Mouse (Mus musculus): ENCODE measurements around the gene Lrrc63. TPM values are rescaled to one million over a fixed set of nuclear protein-coding genes. Genes with fewer than 3 reads are reported as not detected.
"Not testable (repeated sequence)": the region's sequence is repeated elsewhere in the genome, so short reads cannot be mapped to it uniquely, and the experiment has no call there.

Gene Lrrc63
- total and polyA plus RNA-seq, 2 experiments from 2014 or later, result 0.09 TPM; not detected in 1

DNA sequence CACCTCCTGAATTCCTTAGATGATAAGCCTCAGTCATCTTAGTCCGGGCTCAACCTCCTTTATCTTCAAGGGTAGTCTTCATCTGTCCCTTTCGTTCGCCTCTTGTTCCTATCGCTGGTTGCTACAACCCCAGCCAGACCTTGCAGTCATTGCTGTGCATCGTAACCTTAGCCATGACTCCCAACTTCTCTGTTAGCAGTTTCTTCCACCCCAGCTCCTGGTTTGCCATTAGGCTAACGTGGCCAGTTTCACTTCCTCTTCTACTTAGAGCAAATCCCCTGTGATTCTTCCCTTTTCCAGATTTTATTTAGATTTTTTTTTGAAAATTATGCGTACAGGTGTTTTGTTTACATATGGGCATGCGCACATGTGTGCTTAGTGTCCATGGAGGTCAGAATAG, 33.2 kb upstream of the Lrrc63 start:
- Histone ChIP-seq H3K27ac (no peak overlapping the region), H3K4me2 (ENCODE audit: low read depth, low read length) (no peak overlapping the region), H3K9me3 (ENCODE audit: low read length) (no peaks in the 10 kb centered on the region), H3K4me1 (ENCODE audit: insufficient read depth, low read length) (no peaks in the 10 kb centered on the region), H3K27me3 (ENCODE audit: insufficient read depth, low read length) (no peaks in the 10 kb centered on the region), H3K9ac (replicated peaks; ENCODE audit: low read length) (no peak overlapping the region), H3K36me3 (ENCODE audit: insufficient read depth, low read length) (no peaks in the 10 kb centered on the region), H3K4me3 (ENCODE audit: low read length) (no peak overlapping the region)
- DNase-seq (ENCODE audit: low spot score) (no peak), ATAC-seq (no peak)
- WGBS, result 90% methylated on average over 8 of the region's 8 CpGs
- no peak for TF ChIP-seq CTCF (IDR thresholded peaks at IDR 0.05; ENCODE audit: low read depth)

GRCm38 (mm10) chr14:75159375-75159774, 28.7 kb upstream of the Lrrc63 start:
- no peak overlapping the region for H3K9ac ChIP-seq (replicated peaks; ENCODE audit: low read length)
- no peak for ATAC-seq
- no peak overlapping the region for H3K4me2 ChIP-seq (ENCODE audit: low read depth, low read length)
- no peak overlapping the region for H3K4me3 ChIP-seq (ENCODE audit: low read length)
- no peak overlapping the region for H3K27ac ChIP-seq
- no peaks in the 10 kb centered on the region for H3K4me1 ChIP-seq (ENCODE audit: insufficient read depth, low read length)
- H3K27me3 ChIP-seq (ENCODE audit: insufficient read depth, low read length), result no peaks in the 10 kb centered on the region
- 90% methylated on average over 2 of the region's 2 CpGs for WGBS
- H3K9me3 ChIP-seq (ENCODE audit: low read length), result no peaks in the 10 kb centered on the region
- no peak for DNase-seq (ENCODE audit: low spot score)
- no peaks in the 10 kb centered on the region for H3K36me3 ChIP-seq (ENCODE audit: insufficient read depth, low read length)
- TF ChIP-seq CTCF (IDR thresholded peaks at IDR 0.05; ENCODE audit: low read depth), result no peak

DNA sequence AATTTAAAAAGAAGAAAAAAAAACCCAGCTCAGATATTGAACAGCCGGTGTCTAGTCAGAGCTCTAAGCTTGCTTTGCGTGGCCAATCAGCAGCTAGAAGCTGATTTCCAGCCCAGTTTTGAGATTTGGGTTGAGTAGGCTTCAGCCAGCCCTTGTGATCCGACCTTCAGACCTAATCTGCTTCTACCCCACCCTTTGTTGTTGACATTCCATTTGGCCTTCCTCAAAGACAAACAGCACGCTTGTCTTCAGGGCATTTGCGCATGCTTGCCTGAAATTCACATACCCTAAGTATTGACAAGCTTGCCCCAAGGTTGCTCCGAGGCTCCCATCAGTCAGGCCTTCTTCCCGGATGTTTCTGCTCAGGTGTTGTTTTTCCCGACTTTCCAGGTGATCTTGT, 23.8 kb upstream of the Lrrc63 start:
- Histone ChIP-seq H3K9me3 (ENCODE audit: low read length) (no peaks in the 10 kb centered on the region), H3K36me3 (ENCODE audit: insufficient read depth, low read length) (no peaks in the 10 kb centered on the region), H3K27ac (no peak overlapping the region), H3K4me2 (ENCODE audit: low read depth, low read length) (no peak overlapping the region), H3K4me1 (ENCODE audit: insufficient read depth, low read length) (no peaks in the 10 kb centered on the region), H3K9ac (replicated peaks; ENCODE audit: low read length) (no peak overlapping the region), H3K27me3 (ENCODE audit: insufficient read depth, low read length) (no peaks in the 10 kb centered on the region), H3K4me3 (ENCODE audit: low read length) (no peak overlapping the region)
- ATAC-seq (no peak), DNase-seq (ENCODE audit: low spot score) (no peak)
- WGBS, result 87% methylated on average over 8 of the region's 8 CpGs
- no peak for TF ChIP-seq CTCF (IDR thresholded peaks at IDR 0.05; ENCODE audit: low read depth)

DNA sequence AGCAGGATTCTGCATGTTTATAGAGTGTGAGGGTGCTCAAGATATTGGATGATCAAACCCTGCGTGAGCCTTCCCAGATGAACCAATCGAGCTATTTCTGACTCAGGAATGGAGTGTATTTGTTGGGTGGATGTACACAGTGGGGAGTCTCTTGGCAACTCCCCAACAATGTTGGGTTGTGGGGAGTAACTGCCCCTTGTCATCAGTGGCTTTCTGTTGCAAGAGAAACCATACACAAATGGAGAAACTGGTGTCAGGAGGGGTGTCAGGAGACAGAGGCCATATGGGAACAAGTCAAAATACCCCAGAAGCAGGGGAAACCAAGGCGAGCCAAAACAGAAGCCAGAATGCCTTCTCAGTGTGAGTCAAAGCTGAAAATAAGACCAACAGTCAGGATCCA, 20.5 kb upstream of the Lrrc63 start:
- H3K27me3 ChIP-seq (ENCODE audit: insufficient read depth, low read length), result no peaks in the 10 kb centered on the region
- H3K9me3 ChIP-seq (ENCODE audit: low read length), result no peaks in the 10 kb centered on the region
- no peak for ATAC-seq
- no peak for DNase-seq (ENCODE audit: low spot score)
- 81% methylated on average over 3 of the region's 3 CpGs for WGBS
- TF ChIP-seq CTCF (IDR thresholded peaks at IDR 0.05; ENCODE audit: low read depth), result no peak
- no peak overlapping the region for H3K27ac ChIP-seq
- no peak overlapping the region for H3K4me3 ChIP-seq (ENCODE audit: low read length)
- no peak overlapping the region for H3K4me2 ChIP-seq (ENCODE audit: low read depth, low read length)
- H3K9ac ChIP-seq (replicated peaks; ENCODE audit: low read length), result no peak overlapping the region
- H3K4me1 ChIP-seq (ENCODE audit: insufficient read depth, low read length), result no peaks in the 10 kb centered on the region
- H3K36me3 ChIP-seq (ENCODE audit: insufficient read depth, low read length), result no peaks in the 10 kb centered on the region

- TF ChIP-seq CTCF (IDR thresholded peaks at IDR 0.05; ENCODE audit: low read depth), result no peak
- Histone ChIP-seq H3K9ac (replicated peaks; ENCODE audit: low read length) (no peak overlapping the region), H3K9me3 (ENCODE audit: low read length) (no peaks in the 10 kb centered on the region), H3K27ac (no peak overlapping the region), H3K27me3 (ENCODE audit: insufficient read depth, low read length) (no peaks in the 10 kb centered on the region), H3K36me3 (ENCODE audit: insufficient read depth, low read length) (no peaks in the 10 kb centered on the region), H3K4me3 (ENCODE audit: low read length) (no peak overlapping the region), H3K4me1 (ENCODE audit: insufficient read depth, low read length) (no peaks in the 10 kb centered on the region), H3K4me2 (ENCODE audit: low read depth, low read length) (no peak overlapping the region)
- ATAC-seq (no peak), DNase-seq (ENCODE audit: low spot score) (no peak)
- 77% methylated on average over 2 of the region's 2 CpGs for WGBS
Measured at GRCm38 (mm10) chr14:75150653-75151052, 20.0 kb upstream of the Lrrc63 start.

- H3K36me3 ChIP-seq (ENCODE audit: insufficient read depth, low read length), result no peaks in the 10 kb centered on the region
- H3K9me3 ChIP-seq (ENCODE audit: low read length), result no peaks in the 10 kb centered on the region
- no peak for DNase-seq (ENCODE audit: low spot score)
- H3K4me1 ChIP-seq (ENCODE audit: insufficient read depth, low read length), result no peaks in the 10 kb centered on the region
- ATAC-seq, result no peak
- TF ChIP-seq CTCF (IDR thresholded peaks at IDR 0.05; ENCODE audit: low read depth), result no peak
- no peak overlapping the region for H3K9ac ChIP-seq (replicated peaks; ENCODE audit: low read length)
- no peaks in the 10 kb centered on the region for H3K27me3 ChIP-seq (ENCODE audit: insufficient read depth, low read length)
- H3K4me3 ChIP-seq (ENCODE audit: low read length), result no peak overlapping the region
- H3K27ac ChIP-seq, result no peak overlapping the region
- 75% methylated on average over 9 of the region's 9 CpGs for WGBS
- no peak overlapping the region for H3K4me2 ChIP-seq (ENCODE audit: low read depth, low read length)
Measured at GRCm38 (mm10) chr14:75148229-75148628, 17.5 kb upstream of the Lrrc63 start.

- not testable (repeated sequence) for H3K27ac ChIP-seq; H3K36me3 ChIP-seq (ENCODE audit: insufficient read depth, low read length); H3K4me3 ChIP-seq (ENCODE audit: low read length); H3K4me2 ChIP-seq (ENCODE audit: low read depth, low read length); H3K9ac ChIP-seq (replicated peaks; ENCODE audit: low read length); ATAC-seq; H3K27me3 ChIP-seq (ENCODE audit: insufficient read depth, low read length); H3K4me1 ChIP-seq (ENCODE audit: insufficient read depth, low read length); DNase-seq (ENCODE audit: low spot score); H3K9me3 ChIP-seq (ENCODE audit: low read length)
- 87% methylated on average over 2 of the region's 2 CpGs for WGBS
Measured at GRCm38 (mm10) chr14:75147706-75148105, 17.0 kb upstream of the Lrrc63 start.

All from hindbrain, postnatal 0 days (tissue).